In the genomic region with DNA sequence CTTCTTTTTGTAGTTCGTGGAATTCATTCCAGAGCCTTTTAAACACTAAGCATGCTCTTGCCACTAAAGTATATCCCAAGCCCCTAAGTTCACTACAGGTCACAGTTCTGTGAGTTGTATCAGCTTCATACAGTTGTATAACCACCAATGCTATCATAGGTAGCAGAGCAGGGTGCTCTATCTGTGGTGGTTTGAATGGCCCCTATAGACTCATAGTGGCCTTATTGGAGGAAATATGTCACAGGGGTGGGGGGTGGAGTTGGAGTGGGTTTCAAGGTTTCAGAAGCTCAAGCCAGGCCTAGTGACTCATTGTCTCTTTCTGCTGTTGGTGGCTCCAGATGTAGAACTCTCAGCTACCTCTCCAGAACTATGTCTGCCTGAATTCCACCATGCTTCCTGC, we compare ENCODE assay signal across 25 mouse cellular contexts. TPM values are rescaled to one million over a fixed set of nuclear protein-coding genes. Genes with fewer than 3 reads are reported as not detected.
DNase-seq lines count a peak whose midpoint lies in the region; ATAC-seq and TF ChIP-seq lines count a peak whose summit lies in the region.
"Had no signal": no experiment of that assay in that cellular context is flagged by ENCODE, and none has a peak within 500 bp of the region (broad histone marks: within the 10 kb centered on the region; RNA-seq: fewer than 3 reads in every experiment).

No protein-coding gene starts in this region.

- H3K4me3 ChIP-seq in forebrain, embryonic 11.5 days (ENCODE audit: low read depth, low read length), result no peak overlapping the region
- no peak overlapping the region for H3K4me3 ChIP-seq in forebrain, postnatal 0 days (ENCODE audit: low read depth, low read length)
- H3K4me3 ChIP-seq in MEL (ENCODE audit: control insufficient read depth in 1 of 2, insufficient read depth in 1 of 2, low read depth in 2 of 2, low read length in 2 of 2), result no peak overlapping the region
- no peak overlapping the region for H3K4me3 ChIP-seq in hindbrain, embryonic 11.5 days (ENCODE audit: low read depth, low read length)
- H3K4me3 ChIP-seq: embryonic facial prominence, embryonic 12.5 days; embryonic facial prominence, embryonic 15.5 days; forebrain, embryonic 12.5 days; forebrain, embryonic 15.5 days; hindbrain, embryonic 10.5 days had no signal

- 0 out of 2 replicates have a peak, but pooled peaks cover 2% of the 10 kb centered on the region for H3K4me1 ChIP-seq in forebrain, embryonic 11.5 days (replicated peaks; ENCODE audit: control insufficient read depth, insufficient read depth, low read length)
- H3K4me1 ChIP-seq in forebrain, postnatal 0 days (ENCODE audit: insufficient read depth), result peaks cover 6% of the 10 kb centered on the region; the same call in 1 of the 2 replicates
- peaks cover 22 to 24% of the 10 kb centered on the region in 2 experiments for H3K4me1 ChIP-seq in MEL (ENCODE audit: control insufficient read depth in 1 of 2, insufficient read depth in 2 of 2, low read length in 2 of 2)
- no peaks in the 10 kb centered on the region for H3K4me1 ChIP-seq in hindbrain, embryonic 11.5 days (replicated peaks; ENCODE audit: control insufficient read depth, insufficient read depth, low read length)

- no peak for TF ChIP-seq POLR2A in MEL (IDR thresholded peaks at IDR 0.05; ENCODE audit: control insufficient read depth in 1 of 2, insufficient read depth in 1 of 2, low read depth in 1 of 2, low read length in 2 of 2, poor library complexity in 1 of 2)

- H3K27ac ChIP-seq in forebrain, embryonic 11.5 days (ENCODE audit: low read depth, low read length), result no peak overlapping the region
- H3K27ac ChIP-seq in forebrain, postnatal 0 days (ENCODE audit: low read depth, low read length), result no peak overlapping the region
- H3K27ac ChIP-seq in MEL (ENCODE audit: control insufficient read depth, low read depth, low read length), result peak overlapping the region; percentile 1; the same call in 1 of the 2 replicates
- H3K27ac ChIP-seq in hindbrain, embryonic 11.5 days (ENCODE audit: low read depth, low read length), result no peak overlapping the region
- H3K27ac ChIP-seq: embryonic facial prominence, embryonic 12.5 days; embryonic facial prominence, embryonic 15.5 days; forebrain, embryonic 12.5 days; forebrain, embryonic 15.5 days; hindbrain, embryonic 10.5 days; hindbrain, embryonic 14.5 days; hindbrain, postnatal 0 days had no signal

- no peak for TF ChIP-seq RAD21 in MEL (IDR thresholded peaks at IDR 0.05; ENCODE audit: low read depth, low read length)

- 81% methylated on average over 1 of the region's 1 CpGs for WGBS in forebrain, embryonic 11.5 days
- 84% methylated on average over 1 of the region's 1 CpGs for WGBS in forebrain, postnatal 0 days
- 85% methylated on average over 1 of the region's 1 CpGs for WGBS in hindbrain, embryonic 11.5 days

- H3K79me2 ChIP-seq in MEL (ENCODE audit: control insufficient read depth, insufficient read depth, low read length, poor library complexity), result peaks cover 3% of the 10 kb centered on the region

- DNase-seq in forebrain, embryonic 11.5 days (ENCODE audit: low spot score), result peak; percentile 4
- DNase-seq in forebrain, postnatal 0 days, result no peak
- DNase-seq in 416B (ENCODE audit: low read depth), result peak; percentile 89
- peak; percentile 74 for DNase-seq in MEL (ENCODE audit: low read depth, low spot score)
- no peak for DNase-seq in hindbrain, embryonic 11.5 days (ENCODE audit: low spot score)
- no peak for DNase-seq in kidney, postnatal 14 days
- DNase-seq: cerebellum, adult 11 months; cerebellum, adult 2 months; cerebellum, adult 9-11 months; cerebellum, postnatal 25 days; gastrocnemius, postnatal 10 days; gastrocnemius, postnatal 36 days; heart, postnatal 36 days had no signal

- ATAC-seq in forebrain, embryonic 11.5 days (replicated peaks; ENCODE audit: low FRiP score), result no peak
- ATAC-seq in forebrain, postnatal 0 days, result no peak
- ATAC-seq in hindbrain, embryonic 11.5 days (ENCODE audit: low FRiP score), result no peak
- ATAC-seq: forebrain, embryonic 15.5 days; hindbrain, postnatal 0 days; inflammation-experienced regulatory T-cells, adult 6 months; intestine, embryonic 16.5 days; Patski had no signal

- H3K36me3 ChIP-seq in forebrain, embryonic 11.5 days (ENCODE audit: control insufficient read depth, insufficient read depth, low read length), result no peaks in the 10 kb centered on the region
- H3K36me3 ChIP-seq in forebrain, postnatal 0 days (ENCODE audit: insufficient read depth), result no peaks in the 10 kb centered on the region
- peaks cover 0 to 35% of the 10 kb centered on the region in 2 experiments; a peak in 2 of 4 replicates for H3K36me3 ChIP-seq in MEL (ENCODE audit: control insufficient read depth in 1 of 2, insufficient read depth in 2 of 2, low read length in 2 of 2)
- no peaks in the 10 kb centered on the region for H3K36me3 ChIP-seq in hindbrain, embryonic 11.5 days (ENCODE audit: control insufficient read depth, insufficient read depth, low read length)
- H3K36me3 ChIP-seq: embryonic facial prominence, embryonic 12.5 days; embryonic facial prominence, embryonic 15.5 days; forebrain, embryonic 12.5 days; forebrain, embryonic 15.5 days; hindbrain, embryonic 10.5 days had no signal

- no peak overlapping the region for H3K9ac ChIP-seq in forebrain, embryonic 11.5 days (ENCODE audit: low read length)
- H3K9ac ChIP-seq in forebrain, postnatal 0 days, result no peak overlapping the region
- no peak overlapping the region for H3K9ac ChIP-seq in MEL (ENCODE audit: control insufficient read depth, low read depth, low read length, poor library complexity, severe bottlenecking)
- no peak overlapping the region for H3K9ac ChIP-seq in hindbrain, embryonic 11.5 days (ENCODE audit: low read depth, low read length)
- H3K9ac ChIP-seq: embryonic facial prominence, embryonic 12.5 days; embryonic facial prominence, embryonic 15.5 days; forebrain, embryonic 12.5 days; forebrain, embryonic 15.5 days; hindbrain, embryonic 14.5 days had no signal

- H3K4me2 ChIP-seq in forebrain, embryonic 11.5 days (ENCODE audit: low read depth, low read length, severe bottlenecking), result no peak overlapping the region
- no peak overlapping the region for H3K4me2 ChIP-seq in forebrain, postnatal 0 days (ENCODE audit: low read depth)
- H3K4me2 ChIP-seq in hindbrain, embryonic 11.5 days (replicated peaks; ENCODE audit: low read depth, low read length), result no peak overlapping the region
- H3K4me2 ChIP-seq: embryonic facial prominence, embryonic 12.5 days; embryonic facial prominence, embryonic 15.5 days; forebrain, embryonic 12.5 days; forebrain, embryonic 15.5 days; heart, embryonic 11.5 days; hindbrain, embryonic 14.5 days had no signal

- TF ChIP-seq CTCF in forebrain, postnatal 0 days (IDR thresholded peaks at IDR 0.05; ENCODE audit: low read depth), result no peak
- no peak for TF ChIP-seq CTCF in MEL (IDR thresholded peaks at IDR 0.05 in 2 of 3, conservative IDR thresholded peaks at IDR 0.05 in 1 of 3; ENCODE audit: control insufficient read depth in 1 of 3, insufficient read depth in 1 of 3, low read depth in 2 of 3, low read length in 3 of 3, poor library complexity in 1 of 3, severe bottlenecking in 1 of 3)

- peak; percentile 61 to 88; a peak in 3 of 4 replicates for TF ChIP-seq EP300 in MEL (IDR thresholded peaks at IDR 0.05; ENCODE audit: low read depth in 1 of 2, low read length in 2 of 2)

- H3K9me3 ChIP-seq in forebrain, embryonic 11.5 days (ENCODE audit: control insufficient read depth, low read length), result no peaks in the 10 kb centered on the region
- no peaks in the 10 kb centered on the region for H3K9me3 ChIP-seq in forebrain, postnatal 0 days (ENCODE audit: low read length)
- H3K9me3 ChIP-seq in MEL (replicated peaks; ENCODE audit: insufficient read depth, low read length), result no peaks in the 10 kb centered on the region
- no peaks in the 10 kb centered on the region for H3K9me3 ChIP-seq in hindbrain, embryonic 11.5 days (ENCODE audit: control insufficient read depth, low read length)
- H3K9me3 ChIP-seq: embryonic facial prominence, embryonic 12.5 days; embryonic facial prominence, embryonic 15.5 days; forebrain, embryonic 12.5 days; forebrain, embryonic 15.5 days; hindbrain, embryonic 10.5 days had no signal

- no peaks in the 10 kb centered on the region for H3K27me3 ChIP-seq in forebrain, embryonic 11.5 days (ENCODE audit: control insufficient read depth, insufficient read depth, low read length)
- no peaks in the 10 kb centered on the region for H3K27me3 ChIP-seq in forebrain, postnatal 0 days (ENCODE audit: insufficient read depth, low read length)
- no peaks in the 10 kb centered on the region for H3K27me3 ChIP-seq in MEL (ENCODE audit: control insufficient read depth in 1 of 2, insufficient read depth in 2 of 2, low read length in 2 of 2)
- H3K27me3 ChIP-seq in hindbrain, embryonic 11.5 days (ENCODE audit: control insufficient read depth, insufficient read depth, low read length), result no peaks in the 10 kb centered on the region
- H3K27me3 ChIP-seq: embryonic facial prominence, embryonic 12.5 days; embryonic facial prominence, embryonic 15.5 days; forebrain, embryonic 15.5 days; Patski had no signal

RNA-seq across cellular contexts. Expression of a gene that starts 4.3 kb away (rescaled TPM):
- polyA plus RNA-seq in forebrain, embryonic 11.5 days (2014; fragmentation: Nextera tagmentation; extraction: Ambion mirVana), result 17.1 and 20.8 TPM in 2 replicates
- 14.3 and 16.9 TPM in 2 replicates for total RNA-seq in forebrain, postnatal 0 days (2014; rRNA removed)
- polyA plus RNA-seq in forebrain, postnatal 0 days (2015; fragmentation: Nextera tagmentation; extraction: Ambion mirVana), result 17.7 and 19.1 TPM in 2 replicates
- total RNA-seq in MEL (2012; rRNA removed), result 7.9 and 8.6 TPM in 2 replicates
- polyA plus RNA-seq in MEL (2012; ENCODE audit: insufficient read depth in 1 of 2, insufficient read length in 2 of 2, low read depth in 1 of 2, low replicate concordance in 2 of 2, missing spikeins in 1 of 2), result 10 to 100 TPM in 1 of 2 experiments, not detected in 1; 11.8 TPM
- 10.6 and 11.6 TPM in 2 replicates for polyA plus RNA-seq in hindbrain, embryonic 11.5 days (2014; fragmentation: Nextera tagmentation; extraction: Ambion mirVana)
- total RNA-seq: gastrocnemius, adult 18-20 months; gastrocnemius, postnatal 36 days had no signal

RNA-seq across cellular contexts. Expression of a gene that starts 10.5 kb away (rescaled TPM):
- 61.8 and 68.5 TPM in 2 replicates for polyA plus RNA-seq in forebrain, embryonic 11.5 days (2014; fragmentation: Nextera tagmentation; extraction: Ambion mirVana)
- 38.5 and 41.6 TPM in 2 replicates for total RNA-seq in forebrain, postnatal 0 days (2014; rRNA removed)
- polyA plus RNA-seq in forebrain, postnatal 0 days (2015; fragmentation: Nextera tagmentation; extraction: Ambion mirVana), result 49.3 and 49.8 TPM in 2 replicates
- 29.3 and 31.0 TPM in 2 replicates for total RNA-seq in MEL (2012; rRNA removed)
- polyA plus RNA-seq in MEL (2012; ENCODE audit: insufficient read depth in 1 of 2, insufficient read length in 2 of 2, low read depth in 1 of 2, low replicate concordance in 2 of 2, missing spikeins in 1 of 2), result 10 to 100 TPM in 1 of 2 experiments, not detected in 1; 43.6 TPM
- polyA plus RNA-seq in hindbrain, embryonic 11.5 days (2014; fragmentation: Nextera tagmentation; extraction: Ambion mirVana), result 53.3 and 54.4 TPM in 2 replicates

RNA-seq across cellular contexts. Expression of a gene that starts 44.8 kb away (rescaled TPM):
- 52.3 and 57.8 TPM in 2 replicates for polyA plus RNA-seq in forebrain, embryonic 11.5 days (2014; fragmentation: Nextera tagmentation; extraction: Ambion mirVana)
- total RNA-seq in forebrain, postnatal 0 days (2014; rRNA removed), result 47.9 and 57.3 TPM in 2 replicates
- 18.0 and 18.3 TPM in 2 replicates for polyA plus RNA-seq in forebrain, postnatal 0 days (2015; fragmentation: Nextera tagmentation; extraction: Ambion mirVana)
- total RNA-seq in MEL (2012; rRNA removed), result 51.7 and 53.2 TPM in 2 replicates
- 10 to 100 TPM in 1 of 2 experiments, not detected in 1; 85.4 TPM for polyA plus RNA-seq in MEL (2012; ENCODE audit: insufficient read depth in 1 of 2, insufficient read length in 2 of 2, low read depth in 1 of 2, low replicate concordance in 2 of 2, missing spikeins in 1 of 2)
- 39.8 and 43.7 TPM in 2 replicates for polyA plus RNA-seq in hindbrain, embryonic 11.5 days (2014; fragmentation: Nextera tagmentation; extraction: Ambion mirVana)

Comparison
In these comparisons a context has a peak if more than half of its experiments do, and no peak if none do; other contexts are left out.
1. DNase-seq: peak in forebrain, embryonic 11.5 days (single experiment), 416B (single experiment) and MEL (single experiment); none in forebrain, postnatal 0 days (single experiment), hindbrain, embryonic 11.5 days (single experiment) and kidney, postnatal 14 days (single experiment).